Mouse (Mus musculus) kidney, postnatal 25 days (tissue): Measurements from ENCODE around the gene Abcb9.
"Not testable (repeated sequence)": the region's sequence is repeated elsewhere in the genome, so short reads cannot be mapped to it uniquely, and the experiment has no call there.

ENCODE experiments used
- DNase-seq, 2 experiments: peaks; one replicate each; pipeline ENCODE4 v3.0.0; 2021; ENCODE audit warnings: mixed read lengths in 2 of 2

The Abcb9 gene

GRCm38 (mm10) chr5:124056956-124057355, 38.6 kb downstream of the Abcb9 start:
- no peak for DNase-seq

- no peak for DNase-seq
Observed at GRCm38 (mm10) chr5:124056219-124056618, 39.4 kb downstream of the Abcb9 start.

GRCm38 (mm10) chr5:124052641-124053040, 43.0 kb downstream of the Abcb9 start:
- not testable (repeated sequence) for DNase-seq

- DNase-seq = no peak
Observed at GRCm38 (mm10) chr5:124051899-124052491, 43.6 kb downstream of the Abcb9 start.

GRCm38 (mm10) chr5:124050095-124051050, 45.2 kb downstream of the Abcb9 start:
- DNase-seq = no peak

GRCm38 (mm10) chr5:124049249-124050045, 46.2 kb downstream of the Abcb9 start:
- no peak for DNase-seq

GRCm38 (mm10) chr5:124046741-124047401, 48.7 kb downstream of the Abcb9 start:
- peak in 1 of 2 experiments; percentile 62 for DNase-seq

- DNase-seq = no peak
Observed at GRCm38 (mm10) chr5:124045453-124046010, 50.1 kb downstream of the Abcb9 start.

GRCm38 (mm10) chr5:124043999-124044398, 51.6 kb downstream of the Abcb9 start:
- no peak for DNase-seq

GRCm38 (mm10) chr5:124043212-124043978, 52.2 kb downstream of the Abcb9 start:
- DNase-seq = peak; percentile 46 to 53

GRCm38 (mm10) chr5:124041097-124041496, 54.5 kb downstream of the Abcb9 start:
- DNase-seq = no peak

- DNase-seq = no peak
Observed at GRCm38 (mm10) chr5:124039602-124040001, 56.0 kb downstream of the Abcb9 start.

- no peak for DNase-seq
Observed at GRCm38 (mm10) chr5:124036836-124037235, 58.8 kb downstream of the Abcb9 start.

- no peak for DNase-seq
Observed at GRCm38 (mm10) chr5:124036341-124036740, 59.3 kb downstream of the Abcb9 start.

- no peak for DNase-seq
Observed at GRCm38 (mm10) chr5:124035806-124036205, 59.8 kb downstream of the Abcb9 start.

- DNase-seq = no peak
Observed at GRCm38 (mm10) chr5:124035406-124035805, 60.2 kb downstream of the Abcb9 start.

- no peak for DNase-seq
Observed at GRCm38 (mm10) chr5:124034471-124034870, 61.1 kb downstream of the Abcb9 start.

GRCm38 (mm10) chr5:124032001-124032508, 63.5 kb downstream of the Abcb9 start, which contains the start of gene Vps37b:
Gene Vps37b (minus strand): TSS chr5:124032270.
- peak; percentile 91 to 94 for DNase-seq

- DNase-seq = no peak
Observed at GRCm38 (mm10) chr5:124031068-124031955, 64.3 kb downstream of the Abcb9 start.
